21 mouse cellular contexts compared by ENCODE assay signal in the genomic region with DNA sequence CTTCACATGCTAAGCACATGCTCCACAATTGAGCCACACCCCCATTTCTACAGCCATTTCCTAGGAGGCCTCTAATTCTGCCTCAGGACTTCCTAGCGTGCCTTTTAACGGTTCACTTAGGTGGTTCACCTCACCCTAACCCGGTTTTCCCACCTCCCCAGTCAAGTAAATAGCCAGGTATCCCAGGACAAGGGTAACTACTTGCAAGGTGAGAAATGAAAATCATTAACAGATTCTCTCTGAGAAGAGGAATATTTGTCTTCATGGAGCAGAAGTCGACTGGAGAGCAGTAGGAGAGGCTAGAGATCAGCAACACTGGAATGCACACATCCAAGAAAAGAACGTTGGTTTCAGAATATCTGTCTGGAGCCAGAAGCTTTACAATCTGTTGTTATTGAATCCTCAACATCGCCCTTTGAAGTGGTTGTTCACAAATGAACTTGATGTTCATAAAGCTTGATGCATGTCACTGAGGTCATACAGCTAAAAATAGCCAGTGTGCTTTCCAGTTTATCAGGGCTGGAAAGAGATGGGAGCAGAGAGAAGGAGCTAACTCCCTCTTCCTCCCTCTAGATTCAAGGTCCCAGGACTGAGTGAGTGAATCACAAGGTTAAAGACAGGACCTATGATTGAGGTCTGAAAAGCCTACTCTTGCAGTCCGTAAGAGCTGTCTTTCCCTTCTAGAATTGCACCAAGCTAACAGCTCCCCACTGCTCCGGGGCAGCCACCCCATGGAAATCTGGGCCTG. TPM values are rescaled to one million over a fixed set of nuclear protein-coding genes. Genes with fewer than 3 reads are reported as not detected.
DNase-seq lines count a peak whose midpoint lies in the region; ATAC-seq lines count a peak whose summit lies in the region.
"Had no signal": no experiment of that assay in that cellular context is flagged by ENCODE, and none has a peak within 500 bp of the region (broad histone marks: within the 10 kb centered on the region; RNA-seq: fewer than 3 reads in every experiment).

No protein-coding gene starts in this region.

- DNase-seq in heart, adult 11 months, result peak; percentile 81
- DNase-seq in heart, postnatal 36 days, result no peak
- DNase-seq in heart, adult 9 months (ENCODE audit: low spot score in 2 of 2), result no peak
- peak; percentile 38 for DNase-seq in kidney, adult 9 months
- no peak for DNase-seq in kidney, postnatal 25 days
- no peak for DNase-seq in lung, postnatal 36 days
- DNase-seq: adrenal gland, adult 8-10 months; cerebellum, adult 11-12 months; cerebellum, adult 9-10 months; cerebellum, postnatal 25 days; gastrocnemius, postnatal 36 days had no signal

- peak overlapping the region; percentile 60 for H3K27ac ChIP-seq in heart, embryonic 12.5 days (ENCODE audit: poor library complexity, severe bottlenecking)
- H3K27ac ChIP-seq: embryonic facial prominence, embryonic 12.5 days; forebrain, embryonic 15.5 days; hindbrain, embryonic 15.5 days had no signal

- intact Hi-C loops in heart, postnatal 36 days (cut with DNase I), result no loop called here

- H3K4me2 ChIP-seq in heart, embryonic 12.5 days, result peak overlapping the region; percentile 14; the same call in 1 of the 2 replicates
- H3K4me2 ChIP-seq: embryonic facial prominence, embryonic 12.5 days; forebrain, embryonic 15.5 days; hindbrain, embryonic 15.5 days had no signal

- no peaks in the 10 kb centered on the region for H3K9me3 ChIP-seq in heart, embryonic 12.5 days (replicated peaks)
- H3K9me3 ChIP-seq: embryonic facial prominence, embryonic 12.5 days; forebrain, embryonic 15.5 days; hindbrain, embryonic 15.5 days had no signal

- no peak overlapping the region for H3K9ac ChIP-seq in heart, embryonic 12.5 days
- H3K9ac ChIP-seq: embryonic facial prominence, embryonic 12.5 days; forebrain, embryonic 15.5 days; hindbrain, embryonic 15.5 days had no signal

- H3K36me3 ChIP-seq in heart, embryonic 12.5 days, result no peaks in the 10 kb centered on the region
- H3K36me3 ChIP-seq: embryonic facial prominence, embryonic 12.5 days; forebrain, embryonic 15.5 days; hindbrain, embryonic 15.5 days had no signal

- peaks cover 18% of the 10 kb centered on the region; the same call in 1 of the 2 replicates for H3K4me1 ChIP-seq in heart, embryonic 12.5 days (replicated peaks)
- H3K4me1 ChIP-seq: embryonic facial prominence, embryonic 12.5 days had no signal

- no peak for ATAC-seq in heart, embryonic 12.5 days (ENCODE audit: insufficient number of reproducible peaks, low FRiP score)
- ATAC-seq: activated CD4-positive, CD25-positive, alpha-beta regulatory T cell, adult 4 months; forebrain, embryonic 15.5 days; intestine, embryonic 16.5 days; Patski had no signal

- 63% methylated on average over 8 of the region's 8 CpGs for WGBS in heart, embryonic 12.5 days

- peaks cover 12% of the 10 kb centered on the region for H3K27me3 ChIP-seq in heart, embryonic 12.5 days (replicated peaks)
- H3K27me3 ChIP-seq: forebrain, embryonic 15.5 days; hindbrain, embryonic 15.5 days had no signal

- H3K4me3 ChIP-seq in heart, embryonic 12.5 days, result no peak overlapping the region
- H3K4me3 ChIP-seq: embryonic facial prominence, embryonic 12.5 days; forebrain, embryonic 15.5 days; hindbrain, embryonic 15.5 days had no signal

RNA-seq across cellular contexts. Expression of a gene that starts 8.2 kb away (rescaled TPM):
- 10 to 100 TPM; 29.6 to 38.7 TPM for total RNA-seq in heart, postnatal 36 days (2021)
- polyA plus RNA-seq in heart, embryonic 12.5 days (2016; fragmentation: Nextera tagmentation; extraction: Ambion mirVana), result 4.6 and 6.2 TPM in 2 replicates
- total RNA-seq: CH12.LX had no signal
- polyA plus RNA-seq: activated CD4-positive, CD25-positive, alpha-beta regulatory T cell, adult 4 months; Patski had no signal

RNA-seq across cellular contexts. Expression of a gene that starts 23.2 kb away (rescaled TPM):
- not detected for total RNA-seq in heart, postnatal 36 days (2021)
- polyA plus RNA-seq in heart, embryonic 12.5 days (2016; fragmentation: Nextera tagmentation; extraction: Ambion mirVana), result 0.10 and 0.20 TPM in 2 replicates
- total RNA-seq: gastrocnemius, adult 8-10 months; gastrocnemius, postnatal 36 days; heart, adult 18-20 months had no signal
- polyA plus RNA-seq: activated CD4-positive, CD25-positive, alpha-beta regulatory T cell, adult 4 months had no signal

RNA-seq across cellular contexts. Expression of a gene that starts 42.7 kb away (rescaled TPM):
- not detected for total RNA-seq in heart, postnatal 36 days (2021)
- polyA plus RNA-seq in heart, embryonic 12.5 days (2016; fragmentation: Nextera tagmentation; extraction: Ambion mirVana), result 0.06 TPM in 1 of 2 replicates, not detected in the other
- polyA plus RNA-seq: activated CD4-positive, CD25-positive, alpha-beta regulatory T cell, adult 4 months; embryonic facial prominence, embryonic 12.5 days; Patski had no signal

Comparison
In these comparisons a context has a peak if more than half of its experiments do, and no peak if none do; other contexts are left out.
1. DNase-seq: peak in heart, adult 11 months (single experiment) and kidney, adult 9 months (single experiment); none in heart, postnatal 36 days (0 of 2), heart, adult 9 months (0 of 2), kidney, postnatal 25 days (0 of 2) and lung, postnatal 36 days (single experiment).